Mouse (Mus musculus) lung, adult 2 months (tissue): ENCODE results near the gene Fkbp6.

Experiments used
- CTCF ChIP-seq: fragments of 200-500 bp; IDR thresholded peaks from 2 replicates; pipeline ENCODE4 v1.5.1; 2011; ENCODE audit warnings: mild to moderate bottlenecking, low read length, control low read depth; ENCODE audit not compliant: insufficient read depth
- POLR2A ChIP-seq: fragments of 200-500 bp; IDR thresholded peaks from 2 replicates; pipeline ENCODE4 v1.6.1; 2011; ENCODE audit warnings: low read depth, mild to moderate bottlenecking, control low read depth, low read length, borderline replicate concordance; ENCODE audit errors: extremely low read depth

- TF ChIP-seq CTCF (no peak), POLR2A (no peak)
Observed at GRCm38 (mm10) chr5:135399382-135399781, 49.5 kb upstream of the Fkbp6 start.
